Mouse (Mus musculus): ENCODE measurements at regions not wholly inside any gene's neighbourhood (a gene's known extent, or its start where the extent isn't known, plus 50 kb on each side); places are given as distances from the start of the nearest gene placed in this dataset.

DNA sequence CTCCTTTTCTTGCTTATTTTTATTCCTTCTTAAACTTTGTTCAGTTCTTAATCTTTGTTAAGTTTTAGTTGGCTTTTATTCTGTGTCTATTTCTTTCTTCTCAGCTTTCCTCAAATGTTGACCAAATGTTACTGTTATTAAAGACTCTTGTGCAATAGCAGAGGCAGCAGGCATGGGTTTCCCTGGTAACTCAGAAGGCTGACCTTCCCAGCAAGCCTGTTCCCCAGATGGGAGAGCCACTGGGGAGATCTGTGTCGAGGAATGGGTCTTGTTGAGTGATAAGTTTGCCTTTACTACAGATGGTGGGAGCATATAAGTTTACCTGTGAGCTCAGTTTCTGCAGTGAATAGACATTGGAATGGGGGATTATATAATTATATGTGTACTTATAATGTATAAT lies 237.2 kb downstream of the Plpp3 start:
- TF ChIP-seq POLR2A (IDR thresholded peaks at IDR 0.05; ENCODE audit: control insufficient read depth, low read depth, low read length): no peak
- TF ChIP-seq CTCF (IDR thresholded peaks at IDR 0.05; ENCODE audit: control insufficient read depth, insufficient read depth, insufficient replicate concordance, low read depth, low read length): no peak

All from testis, adult 2 months (tissue).